Mouse (Mus musculus): ENCODE data around the gene Nfil3. TPM values are rescaled to one million over a fixed set of nuclear protein-coding genes. Genes with fewer than 3 reads are reported as not detected.

The Nfil3 gene
- polyA plus RNA-seq, 1 experiment from 2014 or later: 35.3 TPM

DNA sequence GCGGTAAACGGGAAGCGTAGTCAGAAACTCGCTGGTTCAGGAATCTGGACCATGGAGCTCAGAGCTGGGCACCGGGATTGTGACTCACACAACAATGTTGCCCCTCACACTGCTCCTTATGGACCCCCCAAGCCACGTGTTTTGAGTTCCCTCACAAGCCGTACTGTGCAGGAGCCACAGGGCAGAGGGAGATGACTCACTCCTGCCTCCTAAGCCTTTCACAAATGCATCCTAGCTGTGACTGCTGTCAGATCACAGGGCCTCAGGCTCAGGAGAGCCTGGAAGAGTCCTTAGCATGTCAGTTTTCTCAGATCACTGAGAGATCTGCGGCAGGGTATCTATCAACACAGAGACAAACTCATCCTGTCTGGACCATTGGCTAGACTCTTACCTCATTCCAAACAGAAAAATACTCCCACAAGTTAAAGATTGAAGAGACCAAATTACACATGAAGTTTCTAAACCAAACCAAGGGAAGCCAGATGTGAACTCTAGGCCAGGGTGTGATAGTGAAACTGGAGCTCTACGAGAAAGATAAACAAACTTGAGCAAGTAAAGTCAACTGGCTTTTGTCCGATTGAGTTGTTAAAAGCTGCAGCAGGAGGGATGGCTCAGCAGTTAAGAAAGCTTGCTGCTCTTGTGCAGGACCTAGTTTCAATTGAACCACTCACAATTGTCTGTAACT is 13.5 kb upstream of the Nfil3 start:
- H3K4me3 ChIP-seq (ENCODE audit: low read depth, low read length): no peak overlapping the region
- peaks cover 10% of the 10 kb centered on the region for H3K4me1 ChIP-seq (ENCODE audit: control insufficient read depth, insufficient read depth, low read length)
- no peaks in the 10 kb centered on the region for H3K36me3 ChIP-seq (ENCODE audit: control insufficient read depth, insufficient read depth, low read length)
- WGBS (ENCODE audit: insufficient replicate concordance): 56% methylated on average over 10 of the region's 10 CpGs
- H3K9ac ChIP-seq (ENCODE audit: low read depth, low read length): no peak overlapping the region
- no peak overlapping the region for H3K4me2 ChIP-seq
- H3K9me3 ChIP-seq (replicated peaks; ENCODE audit: control insufficient read depth, low read length): no peaks in the 10 kb centered on the region
- H3K27ac ChIP-seq (ENCODE audit: low read depth, low read length): no peak overlapping the region
- no peak for ATAC-seq (replicated peaks; ENCODE audit: insufficient number of reproducible peaks, low FRiP score, low TSS enrichment)
- no peaks in the 10 kb centered on the region for H3K27me3 ChIP-seq (ENCODE audit: control insufficient read depth, insufficient read depth, low read length)

DNA sequence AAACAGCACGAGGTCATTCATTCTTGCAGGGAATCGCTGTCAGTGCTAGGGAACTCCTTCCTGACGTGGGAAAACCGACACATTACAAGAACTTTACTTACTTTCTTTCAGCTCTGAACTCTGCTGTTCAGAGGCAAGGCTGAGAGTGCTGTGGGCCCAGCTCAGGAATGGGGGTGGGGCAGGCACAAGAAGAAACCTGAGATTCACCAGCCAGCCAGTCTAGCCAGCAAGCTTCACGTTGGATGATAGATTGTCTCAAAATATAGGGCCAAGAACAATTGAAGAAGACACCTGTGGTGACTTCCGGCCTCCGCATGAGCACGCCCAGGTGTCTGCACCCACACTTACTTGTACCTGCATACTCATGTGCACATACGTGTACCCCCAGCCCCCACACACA is 9.3 kb upstream of the Nfil3 start:
- WGBS (ENCODE audit: insufficient replicate concordance): 45% methylated on average over 9 of the region's 9 CpGs
- no peak for ATAC-seq (replicated peaks; ENCODE audit: insufficient number of reproducible peaks, low FRiP score, low TSS enrichment)
- no peak overlapping the region for H3K9ac ChIP-seq (ENCODE audit: low read depth, low read length)

DNA sequence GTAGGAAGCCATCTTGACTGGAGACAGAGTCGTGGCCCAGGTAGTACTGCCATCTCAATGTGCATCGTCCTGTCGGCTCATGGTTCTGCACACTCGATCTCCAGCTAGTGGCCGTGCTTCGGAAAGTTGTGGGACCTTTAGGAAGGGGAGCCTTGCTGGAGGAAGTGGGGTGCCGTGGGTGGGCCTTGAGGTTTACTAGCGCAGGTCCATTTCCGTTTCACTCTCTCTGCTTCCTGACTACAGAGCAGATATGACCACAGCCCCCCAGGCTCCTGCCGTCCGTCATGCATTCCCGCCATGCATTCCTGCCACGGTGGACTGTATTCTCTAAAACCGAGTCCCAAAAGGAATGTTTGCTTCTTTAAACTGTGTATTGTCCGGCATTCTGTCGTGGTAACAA is 8.1 kb upstream of the Nfil3 start:
- ATAC-seq (replicated peaks; ENCODE audit: insufficient number of reproducible peaks, low FRiP score, low TSS enrichment): no peak
- Histone ChIP-seq H3K4me2 (no peak overlapping the region), H3K27me3 (ENCODE audit: control insufficient read depth, insufficient read depth, low read length) (no peaks in the 10 kb centered on the region), H3K9me3 (replicated peaks; ENCODE audit: control insufficient read depth, low read length) (no peaks in the 10 kb centered on the region), H3K4me3 (ENCODE audit: low read depth, low read length) (no peak overlapping the region), H3K4me1 (ENCODE audit: control insufficient read depth, insufficient read depth, low read length) (peaks cover 8% of the 10 kb centered on the region), H3K36me3 (ENCODE audit: control insufficient read depth, insufficient read depth, low read length) (no peaks in the 10 kb centered on the region), H3K27ac (ENCODE audit: low read depth, low read length) (no peak overlapping the region), H3K9ac (ENCODE audit: low read depth, low read length) (no peak overlapping the region)
- WGBS (ENCODE audit: insufficient replicate concordance): 76% methylated on average over 16 of the region's 16 CpGs

More for the DNA sequence above, 9.3 kb upstream of the Nfil3 start:
- Histone ChIP-seq H3K9me3 (replicated peaks; ENCODE audit: control insufficient read depth, low read length) (no peaks in the 10 kb centered on the region), H3K27ac (ENCODE audit: low read depth, low read length) (no peak overlapping the region), H3K4me1 (ENCODE audit: control insufficient read depth, insufficient read depth, low read length) (peaks cover 10% of the 10 kb centered on the region), H3K36me3 (ENCODE audit: control insufficient read depth, insufficient read depth, low read length) (no peaks in the 10 kb centered on the region), H3K4me2 (no peak overlapping the region), H3K4me3 (ENCODE audit: low read depth, low read length) (no peak overlapping the region), H3K27me3 (ENCODE audit: control insufficient read depth, insufficient read depth, low read length) (no peaks in the 10 kb centered on the region)

DNA sequence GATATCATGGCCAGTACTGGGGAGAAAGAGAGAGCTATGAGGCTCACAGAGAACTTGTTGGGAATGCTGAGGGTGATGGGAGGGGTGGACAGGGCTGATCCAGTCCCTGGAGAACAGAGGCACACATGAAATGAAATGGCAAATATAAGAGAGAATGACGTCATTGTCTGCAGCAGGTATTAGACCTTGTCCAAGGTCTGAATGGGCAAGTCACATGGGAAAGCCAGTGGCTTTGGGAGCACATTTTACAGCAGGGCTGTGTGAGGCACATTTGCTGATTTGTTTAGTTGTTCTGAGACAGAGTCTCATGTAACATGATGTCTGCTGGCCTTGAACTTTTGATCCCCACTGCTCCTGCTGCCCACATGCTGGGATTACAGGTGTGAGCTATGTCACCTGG is 7.0 kb upstream of the Nfil3 start:
- no peak for ATAC-seq (replicated peaks; ENCODE audit: insufficient number of reproducible peaks, low FRiP score, low TSS enrichment)
- WGBS (ENCODE audit: insufficient replicate concordance): 73% methylated on average over 1 of the region's 1 CpGs
- H3K4me2 ChIP-seq: no peak overlapping the region

DNA sequence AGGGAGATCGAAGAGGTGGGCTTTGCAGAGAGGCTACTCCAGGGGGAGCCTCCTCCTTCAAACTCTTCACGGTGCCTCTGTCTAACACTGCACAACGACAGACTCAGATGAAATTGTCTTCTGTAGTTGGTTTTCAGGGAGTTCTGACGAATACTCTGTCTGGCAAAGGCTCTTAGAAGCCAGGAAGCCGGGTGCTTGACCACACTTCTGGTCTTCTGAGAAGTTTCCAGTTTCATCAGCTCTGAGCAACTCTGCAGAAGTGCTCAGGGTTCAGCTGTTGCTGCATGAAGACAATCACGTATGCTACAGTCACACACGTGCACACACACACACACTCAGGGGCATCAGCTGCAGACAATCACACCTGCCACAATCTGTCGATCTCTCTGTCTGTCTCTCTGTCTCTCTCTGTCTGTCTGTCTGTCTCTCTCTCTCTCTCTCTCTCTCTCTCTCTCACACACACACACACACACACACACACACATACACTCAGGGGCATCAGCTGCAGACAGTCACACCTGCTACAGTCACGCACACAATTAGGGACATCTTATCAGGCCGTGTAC is 5.4 kb upstream of the Nfil3 start:
- Histone ChIP-seq H3K4me3 (ENCODE audit: low read depth, low read length) (no peak overlapping the region), H3K9ac (ENCODE audit: low read depth, low read length) (no peak overlapping the region), H3K4me1 (ENCODE audit: control insufficient read depth, insufficient read depth, low read length) (peaks cover 8% of the 10 kb centered on the region), H3K9me3 (replicated peaks; ENCODE audit: control insufficient read depth, low read length) (no peaks in the 10 kb centered on the region), H3K4me2 (no peak overlapping the region), H3K27ac (ENCODE audit: low read depth, low read length) (no peak overlapping the region), H3K36me3 (ENCODE audit: control insufficient read depth, insufficient read depth, low read length) (no peaks in the 10 kb centered on the region), H3K27me3 (ENCODE audit: control insufficient read depth, insufficient read depth, low read length) (no peaks in the 10 kb centered on the region)
- no peak for ATAC-seq (replicated peaks; ENCODE audit: insufficient number of reproducible peaks, low FRiP score, low TSS enrichment)
- WGBS (ENCODE audit: insufficient replicate concordance): 54% methylated on average over 10 of the region's 10 CpGs

More for the DNA sequence above, 7.0 kb upstream of the Nfil3 start:
- H3K4me3 ChIP-seq (ENCODE audit: low read depth, low read length): no peak overlapping the region
- H3K36me3 ChIP-seq (ENCODE audit: control insufficient read depth, insufficient read depth, low read length): no peaks in the 10 kb centered on the region
- peaks cover 8% of the 10 kb centered on the region for H3K4me1 ChIP-seq (ENCODE audit: control insufficient read depth, insufficient read depth, low read length)
- H3K9ac ChIP-seq (ENCODE audit: low read depth, low read length): no peak overlapping the region
- no peaks in the 10 kb centered on the region for H3K27me3 ChIP-seq (ENCODE audit: control insufficient read depth, insufficient read depth, low read length)
- no peak overlapping the region for H3K27ac ChIP-seq (ENCODE audit: low read depth, low read length)
- H3K9me3 ChIP-seq (replicated peaks; ENCODE audit: control insufficient read depth, low read length): no peaks in the 10 kb centered on the region

DNA sequence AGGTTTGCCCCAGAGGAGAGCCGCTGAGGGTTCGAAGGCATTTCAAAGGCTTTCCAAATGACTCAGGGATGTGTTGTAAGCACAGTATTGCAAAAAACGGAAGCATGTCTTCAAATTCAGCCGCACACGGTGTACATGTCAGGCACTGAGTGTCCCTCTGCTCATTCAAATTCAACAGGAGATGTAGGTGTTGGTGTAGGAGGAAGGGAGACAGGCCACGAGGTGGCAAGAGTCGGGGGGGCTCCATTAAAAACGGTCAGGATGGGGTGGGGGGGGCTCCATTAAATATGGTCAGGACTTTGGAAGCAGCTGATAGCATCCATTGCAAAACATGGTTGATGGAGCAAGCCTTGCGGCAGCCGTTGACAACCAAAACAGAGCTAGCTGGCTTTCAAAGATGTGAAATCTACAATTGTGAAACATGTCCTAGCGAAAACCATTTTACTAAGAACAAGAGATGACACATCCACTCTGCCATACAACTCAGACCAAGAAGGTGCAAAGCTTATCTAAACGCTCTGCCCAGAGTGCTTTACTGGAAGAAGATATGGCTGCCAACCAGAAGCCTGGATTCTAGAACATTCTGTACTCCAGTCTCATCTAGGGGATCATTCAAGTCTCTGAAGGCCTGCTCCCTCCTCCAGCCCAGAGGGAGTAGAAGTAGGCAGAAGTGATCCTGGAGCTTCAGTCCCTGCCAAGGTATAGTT is 4.8 kb upstream of the Nfil3 start:
- Histone ChIP-seq H3K4me1 (ENCODE audit: control insufficient read depth, insufficient read depth, low read length) (peaks cover 8% of the 10 kb centered on the region), H3K9me3 (replicated peaks; ENCODE audit: control insufficient read depth, low read length) (no peaks in the 10 kb centered on the region), H3K4me3 (ENCODE audit: low read depth, low read length) (no peak overlapping the region), H3K36me3 (ENCODE audit: control insufficient read depth, insufficient read depth, low read length) (no peaks in the 10 kb centered on the region), H3K27me3 (ENCODE audit: control insufficient read depth, insufficient read depth, low read length) (no peaks in the 10 kb centered on the region), H3K27ac (ENCODE audit: low read depth, low read length) (no peak overlapping the region), H3K4me2 (no peak overlapping the region), H3K9ac (ENCODE audit: low read depth, low read length) (no peak overlapping the region)
- 78% methylated on average over 12 of the region's 12 CpGs for WGBS (ENCODE audit: insufficient replicate concordance)
- ATAC-seq (replicated peaks; ENCODE audit: insufficient number of reproducible peaks, low FRiP score, low TSS enrichment): no peak

DNA sequence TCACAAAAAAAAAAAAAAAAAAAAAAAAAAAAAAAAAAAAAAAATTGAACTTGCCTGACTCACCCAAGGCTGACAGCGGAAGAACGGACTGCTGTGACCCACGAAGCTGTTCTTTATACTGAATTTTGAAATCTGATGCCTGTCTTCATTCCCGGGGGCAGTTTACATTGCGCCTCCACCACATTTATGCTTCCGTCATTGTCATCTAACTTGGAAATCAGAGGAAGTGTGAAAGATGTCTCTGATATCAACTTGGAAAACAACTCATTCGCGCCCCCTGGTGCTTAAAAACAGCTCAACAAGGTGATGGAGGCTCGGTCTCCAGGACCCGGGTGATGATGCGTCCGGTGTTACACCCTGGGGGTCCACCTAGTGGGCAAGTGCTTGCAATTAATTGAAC is 1.8 kb upstream of the Nfil3 start:
- Histone ChIP-seq H3K4me2 (peak overlapping the region; percentile 99), H3K9me3 (replicated peaks; ENCODE audit: control insufficient read depth, low read length) (no peaks in the 10 kb centered on the region), H3K27me3 (ENCODE audit: control insufficient read depth, insufficient read depth, low read length) (no peaks in the 10 kb centered on the region), H3K36me3 (ENCODE audit: control insufficient read depth, insufficient read depth, low read length) (no peaks in the 10 kb centered on the region), H3K27ac (ENCODE audit: low read depth, low read length) (no peak overlapping the region), H3K4me1 (ENCODE audit: control insufficient read depth, insufficient read depth, low read length) (no peaks in the 10 kb centered on the region; the same call in 1 of the 2 replicates), H3K9ac (ENCODE audit: low read depth, low read length) (no peak overlapping the region), H3K4me3 (ENCODE audit: low read depth, low read length) (peak overlapping the region; percentile 96)
- under 1% methylated on average over 12 of the region's 12 CpGs for WGBS (ENCODE audit: insufficient replicate concordance)
- ATAC-seq (replicated peaks; ENCODE audit: insufficient number of reproducible peaks, low FRiP score, low TSS enrichment): no peak

DNA sequence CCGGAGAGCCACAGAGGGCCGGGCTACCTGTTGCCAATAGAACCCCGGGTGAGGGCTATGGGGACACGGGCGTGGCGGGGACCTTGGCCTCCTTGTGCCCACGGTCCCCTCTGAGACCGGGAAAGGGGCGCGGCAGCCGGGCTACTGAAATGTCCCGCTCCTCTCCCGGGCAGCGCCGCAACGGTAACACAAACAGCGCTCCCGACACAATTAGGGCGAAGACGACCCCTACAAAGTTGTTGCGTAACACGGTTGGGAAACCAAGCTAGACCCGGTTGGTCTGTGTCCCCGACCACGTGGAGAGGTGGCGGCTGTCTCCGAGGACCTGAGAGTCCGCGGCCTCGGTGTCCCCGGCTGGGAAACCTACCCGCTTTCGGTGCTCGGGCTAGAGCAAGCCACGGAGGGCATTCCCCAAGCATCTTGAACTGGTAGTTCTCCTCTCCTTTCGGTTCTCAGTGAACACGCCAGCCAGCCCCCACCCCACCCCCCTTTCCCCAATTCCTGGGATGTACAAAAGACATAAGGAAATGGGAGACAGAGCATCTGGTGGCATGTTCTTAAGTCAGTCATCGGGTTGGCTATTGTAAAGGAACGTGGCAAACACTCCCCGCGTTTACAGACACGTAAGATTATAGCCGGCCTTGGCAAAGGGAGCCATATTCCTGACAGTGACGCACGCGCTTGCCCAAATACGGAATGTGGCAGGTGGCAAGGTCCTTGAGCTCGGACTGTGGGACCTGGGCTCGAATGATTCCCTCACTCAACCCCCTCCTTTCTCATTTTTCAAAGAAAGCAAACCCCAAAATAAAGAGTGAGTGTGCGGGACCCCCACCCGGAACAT is 788 bp upstream of the Nfil3 start:
- under 1% methylated on average over 50 of the region's 51 CpGs for WGBS (ENCODE audit: insufficient replicate concordance)
- H3K4me2 ChIP-seq: peak overlapping the region; percentile 99
- peaks cover 6% of the 10 kb centered on the region for H3K4me1 ChIP-seq (ENCODE audit: control insufficient read depth, insufficient read depth, low read length)
- H3K9ac ChIP-seq (ENCODE audit: low read depth, low read length): peak overlapping the region; percentile 80
- no peaks in the 10 kb centered on the region for H3K36me3 ChIP-seq (ENCODE audit: control insufficient read depth, insufficient read depth, low read length)
- no peak for ATAC-seq (replicated peaks; ENCODE audit: insufficient number of reproducible peaks, low FRiP score, low TSS enrichment)
- peak overlapping the region; percentile 62 for H3K27ac ChIP-seq (ENCODE audit: low read depth, low read length)
- no peaks in the 10 kb centered on the region for H3K27me3 ChIP-seq (ENCODE audit: control insufficient read depth, insufficient read depth, low read length)
- H3K9me3 ChIP-seq (replicated peaks; ENCODE audit: control insufficient read depth, low read length): no peaks in the 10 kb centered on the region
- peak overlapping the region; percentile 96 for H3K4me3 ChIP-seq (ENCODE audit: low read depth, low read length)

Measured in heart, embryonic 11.5 days (tissue).